Mouse (Mus musculus) MEL (cell line): ENCODE measurements around the gene Cdcp1. TPM values are rescaled to one million over a fixed set of nuclear protein-coding genes. Genes with fewer than 3 reads are reported as not detected.

Experiments used
- DNase-seq: peaks from one replicate; pipeline ENCODE4 v3.0.0; 2011; ENCODE audit warnings: low read depth, low spot score
- H3K27ac ChIP-seq: 2 replicates; pipeline ENCODE4 v1.5.1; 2012; ENCODE audit warnings: low read depth, mild to moderate bottlenecking, control low read depth, low read length, moderate library complexity; ENCODE audit not compliant: control insufficient read depth
- H3K27me3 ChIP-seq, 2 experiments: fragments of 150-350 bp in 1 of 2; sonication (generic) in 1 of 2; 2 replicates each; pipeline ENCODE4 v1.6.1; 2012; ENCODE audit warnings: low read length in 2 of 2, mild to moderate bottlenecking in 2 of 2, improper control_type of control experiment in 1 of 2, moderate library complexity in 1 of 2; ENCODE audit not compliant: insufficient read depth in 2 of 2, control insufficient read depth in 1 of 2
- H3K36me3 ChIP-seq, 2 experiments: 2 replicates each; pipeline ENCODE4 v1.6.1; 2012 to 2014; ENCODE audit warnings: low read length in 2 of 2, improper control_type of control experiment in 1 of 2, inconsistent platforms in 1 of 2, mild to moderate bottlenecking in 1 of 2; ENCODE audit not compliant: insufficient read depth in 2 of 2, control insufficient read depth in 1 of 2
- H3K4me1 ChIP-seq, 2 experiments: fragments of 150-350 bp in 1 of 2; sonication (generic) in 1 of 2; 2 replicates each; pipeline ENCODE4 v1.6.1; 2012; ENCODE audit warnings: low read length in 2 of 2, improper control_type of control experiment in 1 of 2, mild to moderate bottlenecking in 1 of 2; ENCODE audit not compliant: insufficient read depth in 2 of 2, control insufficient read depth in 1 of 2
- H3K4me3 ChIP-seq, 2 experiments: fragments of 150-350 bp in 1 of 2; sonication (generic) in 1 of 2; 2 replicates each; pipeline ENCODE4 v1.5.1; 2012; ENCODE audit warnings: low read depth in 2 of 2, low read length in 2 of 2, mild to moderate bottlenecking in 2 of 2, moderate library complexity in 2 of 2, control low read depth in 1 of 2, improper control_type of control experiment in 1 of 2; ENCODE audit not compliant: control insufficient read depth in 1 of 2, insufficient read depth in 1 of 2
- H3K79me2 ChIP-seq: 2 replicates; pipeline ENCODE4 v1.6.1; 2012; ENCODE audit warnings: mild to moderate bottlenecking, low read length, moderate library complexity; ENCODE audit not compliant: control insufficient read depth, poor library complexity, insufficient read depth
- H3K9ac ChIP-seq: 2 replicates; pipeline ENCODE4 v1.6.1; 2012; ENCODE audit warnings: low read depth, mild to moderate bottlenecking, control low read depth, low read length, moderate library complexity; ENCODE audit not compliant: control insufficient read depth, poor library complexity, severe bottlenecking
- H3K9me3 ChIP-seq: fragments of 150-350 bp; sonication (generic); replicated peaks from 2 replicates; pipeline ENCODE4 v1.6.1; 2012; ENCODE audit warnings: mild to moderate bottlenecking, low read length, improper control_type of control experiment, moderate library complexity; ENCODE audit not compliant: insufficient read depth
- CHD1 ChIP-seq: IDR thresholded peaks from 2 replicates; pipeline ENCODE4 v1.6.1; 2012; ENCODE audit warnings: low read depth, mild to moderate bottlenecking, inconsistent platforms, low read length, improper control_type of control experiment
- E2F4 ChIP-seq: IDR thresholded peaks from 2 replicates; pipeline ENCODE4 v1.6.1; 2011; ENCODE audit warnings: low read depth, low read length, improper control_type of control experiment, borderline replicate concordance
- GABPA ChIP-seq: IDR thresholded peaks from 2 replicates; pipeline ENCODE4 v1.6.1; 2012; ENCODE audit warnings: low read depth, mild to moderate bottlenecking, inconsistent platforms, low read length, improper control_type of control experiment, moderate library complexity
- HCFC1 ChIP-seq: IDR thresholded peaks from 2 replicates; pipeline ENCODE4 v1.6.1; 2012; ENCODE audit warnings: low read depth, mild to moderate bottlenecking, inconsistent platforms, low read length, improper control_type of control experiment, moderate library complexity
- MAFK ChIP-seq: IDR thresholded peaks from 2 replicates; pipeline ENCODE4 v1.6.1; 2011; ENCODE audit warnings: low read depth, mild to moderate bottlenecking, low read length, improper control_type of control experiment, borderline replicate concordance
- MAX ChIP-seq: IDR thresholded peaks from 2 replicates; pipeline ENCODE4 v1.6.1; 2011; ENCODE audit warnings: low read length, improper control_type of control experiment
- MEF2A ChIP-seq: IDR thresholded peaks from 2 replicates; pipeline ENCODE4 v1.6.1; 2014; ENCODE audit warnings: low read depth, mild to moderate bottlenecking, inconsistent platforms, low read length, improper control_type of control experiment; ENCODE audit not compliant: poor library complexity, insufficient replicate concordance, severe bottlenecking; ENCODE audit errors: extremely low read depth
- MXI1 ChIP-seq: IDR thresholded peaks from 2 replicates; pipeline ENCODE4 v1.6.1; 2011; ENCODE audit warnings: mild to moderate bottlenecking, low read depth, low read length, improper control_type of control experiment
- NELFE ChIP-seq: IDR thresholded peaks from 2 replicates; pipeline ENCODE4 v1.6.1; 2011; ENCODE audit warnings: low read depth, low read length, improper control_type of control experiment
- NRF1 ChIP-seq: IDR thresholded peaks from 2 replicates; pipeline ENCODE4 v1.6.1; 2014; ENCODE audit warnings: low read depth, mild to moderate bottlenecking, inconsistent platforms, low read length, improper control_type of control experiment, moderate library complexity; ENCODE audit not compliant: poor library complexity, insufficient read depth, severe bottlenecking
- POLR2A ChIP-seq, 2 experiments: IDR thresholded peaks; 2 replicates each; pipeline ENCODE4 v1.6.1; 2011 to 2012; ENCODE audit warnings: low read length in 2 of 2, mild to moderate bottlenecking in 2 of 2, control low read depth in 1 of 2, improper control_type of control experiment in 1 of 2, low read depth in 1 of 2, moderate library complexity in 1 of 2; ENCODE audit not compliant: control insufficient read depth in 1 of 2, insufficient read depth in 1 of 2, poor library complexity in 1 of 2
- SIN3A ChIP-seq: IDR thresholded peaks from 2 replicates; pipeline ENCODE4 v1.6.1; 2012; ENCODE audit warnings: low read length, improper control_type of control experiment, inconsistent platforms
- SMC3 ChIP-seq: IDR thresholded peaks from 2 replicates; pipeline ENCODE4 v1.6.1; 2011; ENCODE audit warnings: low read depth, low read length, improper control_type of control experiment
- TBP ChIP-seq: IDR thresholded peaks from 2 replicates; pipeline ENCODE4 v1.8.0; 2011; ENCODE audit warnings: low read depth, low read length, improper control_type of control experiment
- TCF12 ChIP-seq: IDR thresholded peaks from 2 replicates; pipeline ENCODE4 v1.6.1; 2014; ENCODE audit warnings: low read depth, mild to moderate bottlenecking, inconsistent platforms, low read length, improper control_type of control experiment, moderate library complexity
- USF1 ChIP-seq: IDR thresholded peaks from 2 replicates; pipeline ENCODE4 v1.6.1; 2014; ENCODE audit warnings: low read depth, mild to moderate bottlenecking, inconsistent platforms, low read length, improper control_type of control experiment, moderate library complexity
- ZC3H11A ChIP-seq: IDR thresholded peaks from 2 replicates; pipeline ENCODE4 v1.6.1; 2012; ENCODE audit warnings: low read depth, mild to moderate bottlenecking, inconsistent platforms, low read length, improper control_type of control experiment
- ZMIZ1 ChIP-seq: IDR thresholded peaks from 2 replicates; pipeline ENCODE4 v1.6.1; 2012; ENCODE audit warnings: low read depth, mild to moderate bottlenecking, inconsistent platforms, low read length, improper control_type of control experiment, moderate library complexity
- polyA plus RNA-seq, 2 experiments: library from polyadenylated mRNA; stranded (reverse) in 1 of 2; unstranded in 1 of 2; fragments of >175 nt in 1 of 2; fragments of >200 nt in 1 of 2; gene quantifications; 2 replicates each; pipeline versions ENCODE4 v1.2.1 to v1.2.4; 2012; ENCODE audit warnings: low replicate concordance in 2 of 2, low read depth in 1 of 2; ENCODE audit not compliant: insufficient read length in 2 of 2, insufficient read depth in 1 of 2, missing spikeins in 1 of 2
- total RNA-seq: library from RNA; depleted of rRNA; stranded (reverse); fragments of 300-350 nt; gene quantifications from 2 replicates; pipeline ENCODE4 v1.2.3, GENCODE M21; 2012; rRNA removed

Gene Cdcp1
- not detected in 2 replicates for total RNA-seq
- polyA plus RNA-seq = not detected

DNA sequence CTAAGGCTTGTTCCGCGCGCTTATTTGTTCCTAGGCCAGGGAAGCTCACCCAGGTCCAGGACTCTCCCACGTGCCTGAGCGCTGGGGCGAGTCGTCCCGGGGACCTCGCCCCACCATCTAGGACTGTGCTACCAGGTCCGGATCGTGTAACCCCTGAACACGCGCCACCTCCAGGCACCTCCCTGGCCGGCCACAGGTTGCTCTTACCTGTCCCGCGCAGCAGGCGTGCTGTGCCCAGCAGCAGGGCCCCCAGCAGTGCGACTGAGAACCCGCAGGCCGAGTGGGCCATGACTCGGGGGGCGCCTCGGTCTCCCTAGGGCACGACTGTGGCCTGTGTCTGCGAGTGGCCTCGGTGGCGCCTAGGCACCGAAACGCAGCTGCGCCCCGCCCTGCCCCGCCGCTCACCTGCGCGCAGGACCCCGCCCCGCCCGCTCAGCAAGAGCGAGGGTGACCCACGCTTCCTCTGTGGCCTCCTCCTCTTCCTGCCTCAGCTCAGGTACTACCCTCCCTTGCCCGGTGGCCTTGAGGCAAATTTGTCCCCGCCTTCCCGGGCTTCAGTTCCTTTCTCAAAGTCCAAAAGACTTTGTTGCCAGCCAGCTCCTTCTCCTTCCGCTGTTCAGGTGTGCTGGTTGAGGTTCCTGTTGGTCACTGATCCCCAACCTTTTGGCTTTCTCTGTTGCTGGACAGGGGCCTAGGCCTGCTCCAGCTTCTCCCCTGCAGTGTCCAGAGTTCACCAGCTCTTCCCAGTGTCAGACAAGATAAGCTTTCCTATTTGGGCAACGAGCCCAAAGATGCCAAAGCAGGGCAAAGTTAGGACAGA, at the start of gene Cdcp1:
Gene Cdcp1 (minus strand): TSS at position 418 of the 820 bp plus-strand sequence.
- H3K27ac ChIP-seq = no peak within 1 kb of the TSS
- no peak within 1 kb of the TSS for H3K4me3 ChIP-seq
- no peaks in the 10 kb centered on the region for H3K36me3 ChIP-seq
- TF ChIP-seq MAFK = no peak
- TF ChIP-seq MAX = no peak
- TF ChIP-seq GABPA = no peak
- TF ChIP-seq NRF1 = no peak
- TF ChIP-seq ZMIZ1 = no peak
- TF ChIP-seq USF1 = no peak
- no peak for TF ChIP-seq CHD1
- TF ChIP-seq MXI1 = no peak
- TF ChIP-seq SMC3 = no peak
- no peak for DNase-seq
- peaks cover 5 to 6% of the 10 kb centered on the region in 2 experiments for H3K27me3 ChIP-seq
- H3K79me2 ChIP-seq = no peaks in the 10 kb centered on the region
- H3K9me3 ChIP-seq = no peaks in the 10 kb centered on the region
- no peak within 1 kb of the TSS for H3K9ac ChIP-seq
- no peaks in the 10 kb centered on the region for H3K4me1 ChIP-seq

DNA sequence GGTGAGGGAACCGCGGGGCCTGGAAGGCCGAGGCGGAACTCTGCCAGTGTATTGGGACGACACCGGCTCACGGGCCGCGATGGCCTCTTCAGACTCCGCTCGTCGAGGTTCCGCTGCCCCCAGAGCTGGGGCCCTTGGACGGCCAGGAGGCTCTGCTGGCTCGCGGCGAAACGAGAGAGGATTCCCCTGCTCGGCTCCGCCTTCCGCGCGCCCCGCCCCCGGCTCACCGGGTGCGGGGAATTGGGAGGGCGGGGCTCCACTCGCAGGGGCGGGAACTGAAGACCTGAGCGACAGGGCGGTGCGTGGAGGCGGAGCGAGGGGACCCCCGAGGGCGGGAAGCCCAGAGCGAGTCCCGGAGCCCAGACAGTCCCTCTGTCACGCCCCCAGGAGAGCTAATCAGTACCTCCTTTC, 44.8 kb upstream of the Cdcp1 start, which contains the start of gene Tmem158:
Gene Tmem158 (minus strand): TSS at position 154 of the 411 bp plus-strand sequence.
- no peaks in the 10 kb centered on the region for H3K9me3 ChIP-seq
- H3K4me1 ChIP-seq = no peaks in the 10 kb centered on the region; a peak in 2 of 4 replicates
- H3K27ac ChIP-seq = no peak within 1 kb of the TSS
- peak; percentile 97 for DNase-seq
- H3K27me3 ChIP-seq = peaks cover 0 to 9% of the 10 kb centered on the region in 2 experiments; a peak in 3 of 4 replicates
- no peaks in the 10 kb centered on the region for H3K79me2 ChIP-seq
- H3K9ac ChIP-seq = peak within 1 kb of the TSS; percentile 74
- no peaks in the 10 kb centered on the region; a peak in 1 of 4 replicates for H3K36me3 ChIP-seq
- H3K4me3 ChIP-seq = peak within 1 kb of the TSS; percentile 53 to 79
- TF ChIP-seq USF1 (no peak), HCFC1 (no peak), MEF2A (no peak), E2F4 (peak; percentile 82; the same call in 1 of the 2 replicates), NELFE (peak; percentile 55; the same call in 1 of the 2 replicates), GABPA (no peak), TCF12 (0 out of 2 replicates have a peak, but pooled peaks have one; percentile 14), SMC3 (no peak), SIN3A (peak; percentile 31; the same call in 1 of the 2 replicates), ZC3H11A (no peak), TBP (peak; percentile 40; the same call in 1 of the 2 replicates), POLR2A (IDR thresholded peaks at IDR 0.05; ENCODE audit: control insufficient read depth in 1 of 2, insufficient read depth in 1 of 2, low read depth in 1 of 2, low read length in 2 of 2, poor library complexity in 1 of 2) (peak; percentile 54 to 70; a peak in 3 of 4 replicates)
